Mouse (Mus musculus) embryo, embryonic 9.5 days (tissue): ENCODE results near the gene Adh4.
"Not testable (repeated sequence)": the region's sequence is repeated elsewhere in the genome, so short reads cannot be mapped to it uniquely, and the experiment has no call there.

Experiments
- DNase-seq: peaks from one replicate; pipeline ENCODE4 v3.0.0-alpha.2; 2017; ENCODE audit errors: extremely low spot score

Adh4 gene

DNA sequence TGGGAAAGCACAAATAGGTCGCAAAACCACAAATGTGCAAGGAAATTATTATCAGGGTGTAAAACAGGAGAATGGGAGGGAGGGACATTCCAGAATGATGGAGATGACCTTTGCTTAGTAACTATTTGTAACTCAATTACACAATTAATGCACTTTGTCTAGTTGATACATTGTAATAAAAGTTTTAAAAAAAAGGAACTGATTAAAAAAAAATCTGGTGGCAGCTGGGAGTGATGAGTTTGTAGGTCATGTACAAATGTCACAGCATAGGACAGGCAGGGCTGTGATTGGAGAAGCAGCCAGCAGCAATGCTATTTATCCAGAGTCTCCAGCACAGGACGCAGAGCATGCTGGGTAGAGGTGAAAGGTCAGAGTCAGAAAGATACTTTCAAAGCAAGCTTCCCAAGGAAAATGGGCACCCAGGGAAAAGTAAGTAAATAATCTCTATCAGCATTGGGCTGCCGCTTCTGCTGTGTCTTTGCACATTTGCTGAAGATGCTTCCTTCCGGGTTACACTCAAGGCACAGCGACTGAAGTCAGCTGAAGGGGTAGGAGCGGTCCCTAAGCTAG lies at the start of gene Adh4:
TSS of gene Adh4 (plus strand) at position 346 of the 570 bp plus-strand sequence.
- DNase-seq = no peak

GRCm38 (mm10) chr3:138366181-138366580 lies 49.1 kb upstream of the Adh4 start:
- no peak for DNase-seq

GRCm38 (mm10) chr3:138369546-138369945 lies 45.7 kb upstream of the Adh4 start:
- no peak for DNase-seq

DNA sequence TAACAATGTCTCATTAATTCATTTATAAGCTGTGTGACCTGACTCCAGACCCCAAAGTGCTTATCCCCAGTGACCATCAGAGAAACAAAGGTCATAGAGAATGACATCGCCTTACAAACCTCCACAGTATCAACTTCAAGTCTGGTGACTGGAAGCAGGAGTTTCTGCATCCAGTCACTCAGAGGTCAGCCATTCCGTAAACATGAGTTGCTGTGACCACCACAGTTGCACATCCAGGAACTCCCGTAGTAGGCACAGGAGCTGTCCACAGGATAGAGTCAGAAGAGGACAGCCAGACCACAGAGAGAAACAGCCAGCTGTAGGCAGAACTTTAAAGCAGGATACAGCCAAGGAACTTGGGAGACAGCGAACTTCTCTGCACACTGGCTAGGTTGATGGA lies 45.0 kb upstream of the Adh4 start:
- not testable (repeated sequence) for DNase-seq

- no peak for DNase-seq
Observed at GRCm38 (mm10) chr3:138373920-138374319, 41.3 kb upstream of the Adh4 start.

GRCm38 (mm10) chr3:138375148-138375547 lies 40.1 kb upstream of the Adh4 start:
- DNase-seq = no peak

GRCm38 (mm10) chr3:138381133-138381532 lies 34.1 kb upstream of the Adh4 start:
- peak; percentile 24 for DNase-seq

- DNase-seq = no peak
Observed at GRCm38 (mm10) chr3:138387155-138387554, 28.1 kb upstream of the Adh4 start.

- DNase-seq = no peak
Observed at GRCm38 (mm10) chr3:138404872-138405271, 10.4 kb upstream of the Adh4 start.

DNA sequence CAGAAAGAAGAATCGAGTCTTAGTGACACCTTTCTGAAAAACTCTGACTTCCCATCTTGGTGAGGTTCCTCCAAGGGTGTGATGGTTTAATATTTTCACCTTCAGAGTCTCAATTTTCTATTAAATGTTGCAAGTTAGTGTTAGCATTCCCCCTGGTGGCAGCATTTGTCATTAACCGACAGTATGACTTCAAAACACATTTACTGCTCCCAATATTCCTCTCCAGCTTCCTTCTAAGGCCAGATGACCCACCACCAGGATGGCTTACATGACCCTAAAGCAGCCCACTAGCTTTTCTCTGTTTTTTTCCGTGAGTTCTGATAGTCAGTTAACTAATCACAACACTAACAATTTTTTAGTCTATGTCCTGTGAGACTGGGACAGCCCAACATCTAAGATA lies 9.9 kb upstream of the Adh4 start:
- DNase-seq = peak; percentile 41

DNA sequence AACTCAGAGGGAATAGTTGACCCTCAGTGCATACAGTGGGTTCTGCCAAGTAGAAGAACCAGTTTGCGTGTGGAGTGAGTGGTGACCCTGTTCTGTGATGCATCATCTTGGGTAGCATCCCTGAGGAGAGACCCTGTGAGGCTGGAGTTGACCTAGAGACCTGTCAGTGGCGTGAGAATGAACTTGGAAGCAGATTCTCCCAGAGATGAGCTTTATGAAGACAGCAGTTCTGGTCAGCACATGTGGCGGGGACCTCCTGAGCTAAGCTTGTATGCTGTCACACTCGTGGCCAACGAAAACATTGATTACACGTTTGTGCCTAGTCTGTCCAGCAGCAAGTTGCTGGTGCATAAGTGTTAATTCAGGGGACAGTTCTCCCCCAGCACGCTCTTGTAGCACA lies 9.4 kb upstream of the Adh4 start:
- DNase-seq = no peak

GRCm38 (mm10) chr3:138407920-138408319 lies 7.3 kb upstream of the Adh4 start:
- no peak for DNase-seq

DNA sequence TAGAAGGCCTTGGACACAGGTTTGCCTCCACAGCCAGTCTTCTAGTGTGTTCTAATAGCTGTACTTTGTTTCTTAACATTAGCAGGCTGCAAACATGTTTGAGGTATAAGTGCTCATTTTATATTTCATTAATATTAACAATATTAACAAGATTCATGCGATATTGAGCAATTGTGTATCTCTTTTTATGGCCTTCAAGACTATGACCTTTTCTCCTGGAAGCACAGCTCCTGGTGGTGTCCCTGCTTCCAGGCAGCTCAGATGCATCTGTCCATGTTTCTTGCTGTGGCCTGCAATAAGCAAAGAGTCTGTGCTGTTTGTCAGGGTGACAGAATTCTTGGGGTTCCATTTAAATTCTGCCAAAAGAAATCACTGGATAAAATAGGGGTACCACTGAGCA lies 5.7 kb upstream of the Adh4 start:
- DNase-seq = no peak

DNA sequence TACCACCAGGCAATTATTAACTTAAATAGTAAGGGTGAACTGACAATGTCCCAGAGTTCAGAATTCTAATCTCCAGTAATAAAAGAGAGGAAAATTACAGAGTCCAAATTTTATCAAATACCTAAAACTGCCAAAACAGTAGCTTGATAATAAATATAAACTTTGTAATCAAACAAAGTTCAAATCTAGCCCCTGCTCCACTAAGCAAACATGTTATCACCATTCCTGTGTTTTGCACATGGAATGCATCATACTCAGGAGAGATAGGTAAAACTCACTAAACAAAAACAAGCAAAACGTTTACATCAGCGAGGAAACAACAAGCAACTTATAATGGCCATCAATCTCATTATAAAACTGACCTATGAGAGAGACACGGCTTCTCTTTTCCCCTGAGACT lies 5.1 kb upstream of the Adh4 start:
- DNase-seq = no peak

DNA sequence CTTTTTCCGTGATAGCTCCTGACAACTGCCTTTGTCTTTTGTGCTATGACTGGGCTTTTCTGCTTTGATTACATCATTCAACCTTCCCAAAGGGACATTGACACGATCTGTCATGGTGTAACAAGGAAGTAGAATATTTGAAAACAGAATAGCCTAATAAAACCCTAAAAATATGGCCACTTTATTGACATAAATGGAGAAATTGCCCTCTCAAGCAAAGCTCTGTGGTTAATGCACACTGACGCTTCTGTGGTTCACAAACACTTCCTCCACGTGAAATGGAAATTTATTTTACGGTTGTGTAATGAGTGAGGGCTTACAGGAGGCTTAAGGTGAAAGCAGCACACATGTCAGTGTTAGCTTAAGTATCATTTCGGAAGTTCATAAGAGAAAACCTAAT lies 4.1 kb downstream of the Adh4 start:
- DNase-seq = no peak

DNA sequence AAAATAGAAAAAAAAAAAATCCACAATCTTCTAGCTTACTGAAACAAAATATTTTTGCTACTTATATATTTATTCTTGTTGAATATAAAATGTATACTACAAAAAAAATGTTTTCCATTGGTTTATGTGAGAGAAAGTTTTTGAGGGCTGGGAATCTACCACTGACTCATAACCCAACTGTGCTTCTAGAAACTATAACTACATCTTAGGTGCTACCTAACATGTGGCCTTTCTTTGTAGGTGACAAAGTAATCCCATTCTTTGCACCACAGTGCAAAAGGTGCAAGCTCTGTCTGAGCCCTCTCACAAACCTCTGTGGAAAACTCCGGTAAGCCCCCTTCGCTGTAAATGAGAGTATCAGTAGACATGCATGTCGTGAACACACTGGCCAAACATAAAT lies 5.1 kb downstream of the Adh4 start:
- DNase-seq = no peak

DNA sequence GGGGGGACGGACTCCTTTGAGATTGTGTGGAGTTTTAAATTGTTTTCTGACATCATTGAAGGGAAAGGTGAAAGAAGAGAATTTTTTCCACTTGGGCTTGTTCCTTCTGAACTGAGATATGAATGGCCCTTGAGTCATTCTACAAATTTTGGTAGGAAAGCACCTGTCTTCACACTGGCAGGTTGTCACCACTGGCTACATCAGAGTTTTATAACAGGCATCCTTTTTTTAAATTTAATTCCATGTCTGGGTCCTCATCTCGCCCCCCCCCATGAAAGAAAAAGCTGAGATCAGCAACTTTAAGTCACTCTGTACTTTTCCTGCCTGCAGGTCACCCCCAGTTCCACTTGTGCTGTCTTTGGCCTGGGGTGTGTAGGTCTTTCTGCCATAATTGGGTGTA lies 8.4 kb downstream of the Adh4 start:
- no peak for DNase-seq

DNA sequence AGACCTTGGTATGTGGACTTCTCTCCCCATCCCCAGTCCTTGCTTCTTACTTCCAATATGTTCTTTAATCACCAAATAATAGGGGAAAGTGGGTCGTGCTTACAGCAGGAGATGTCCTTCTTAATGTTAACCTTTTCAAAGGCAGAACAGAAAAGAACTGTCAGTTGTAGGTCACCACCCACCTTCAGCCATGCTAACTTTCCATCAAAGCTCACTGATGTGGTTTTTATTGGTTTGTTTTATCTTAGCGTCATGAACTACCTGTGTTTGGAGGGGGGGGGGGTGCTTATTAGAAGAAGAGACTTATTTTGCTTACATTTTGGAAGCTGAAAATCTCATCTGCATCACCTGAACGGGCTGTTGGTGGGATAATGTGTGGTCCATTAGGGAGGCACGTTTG lies 9.0 kb downstream of the Adh4 start:
- DNase-seq = no peak

DNA sequence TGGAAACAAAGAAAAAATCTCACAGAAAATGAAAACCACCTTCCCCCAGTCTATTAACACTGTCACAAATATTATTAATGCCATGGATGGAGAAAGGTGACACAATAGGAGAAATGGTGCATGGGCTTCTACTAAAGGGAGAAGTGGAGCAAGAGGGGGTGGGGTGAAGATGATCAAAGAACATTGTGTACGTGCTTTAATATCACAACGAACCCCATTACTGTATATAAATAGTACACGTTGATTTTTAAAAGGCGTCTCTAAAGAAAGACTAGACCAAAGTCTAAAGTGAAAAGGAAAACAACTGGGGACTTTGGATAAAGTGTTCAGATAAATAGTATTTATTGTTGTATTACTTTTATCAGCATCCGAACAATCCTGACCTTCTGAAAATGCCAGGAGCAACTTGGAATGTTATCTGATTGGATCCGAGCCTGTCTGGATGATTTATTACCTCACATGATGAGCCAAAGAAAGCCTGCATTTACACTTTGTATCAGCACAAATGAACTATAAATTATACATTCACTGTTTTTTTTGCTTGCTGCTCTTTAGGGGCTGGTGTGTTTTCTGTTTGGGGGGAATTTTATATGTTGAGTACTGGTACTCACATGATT lies 15.2 kb downstream of the Adh4 start:
- DNase-seq = no peak

DNA sequence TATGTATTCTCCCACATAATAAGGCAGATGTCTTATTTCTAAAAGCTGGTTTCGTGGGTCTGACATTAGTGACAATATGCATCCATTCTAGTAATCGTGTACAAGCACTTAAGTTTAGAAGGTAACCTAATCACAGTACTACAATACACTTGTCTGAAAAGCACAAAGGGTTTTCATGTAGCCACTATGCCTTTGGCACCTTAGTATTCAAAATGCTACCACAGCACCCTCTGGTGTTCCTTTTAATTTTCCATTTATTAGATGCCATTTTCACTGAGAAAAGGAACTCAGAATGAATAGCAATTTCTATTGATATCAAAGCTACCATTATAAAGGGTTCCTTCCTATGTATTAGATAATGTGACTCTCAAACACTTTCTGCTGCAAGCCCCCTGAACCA lies 16.6 kb downstream of the Adh4 start:
- peak; percentile 30 for DNase-seq

GRCm38 (mm10) chr3:138438716-138439115 lies 23.4 kb downstream of the Adh4 start:
- no peak for DNase-seq

DNA sequence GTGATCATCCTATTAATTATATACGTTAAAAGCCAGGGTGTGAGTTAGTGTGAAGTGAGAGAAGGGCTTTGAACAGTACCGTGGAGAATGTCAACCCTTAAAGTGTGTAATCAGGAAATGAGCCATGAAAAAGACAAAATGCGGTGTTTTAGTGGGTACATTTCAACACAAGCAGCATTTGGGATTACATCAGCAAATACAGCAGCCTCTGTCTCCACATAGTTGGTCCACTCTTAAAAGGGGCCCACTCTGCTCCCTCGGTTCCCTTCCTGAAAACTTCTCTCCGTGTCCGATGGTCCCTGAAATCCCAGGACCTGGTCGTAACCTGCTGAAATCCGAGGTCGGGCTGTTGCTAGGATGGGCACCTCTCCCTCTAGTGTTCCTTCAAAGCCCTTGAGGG lies 26.9 kb downstream of the Adh4 start:
- DNase-seq = no peak

GRCm38 (mm10) chr3:138442612-138443464 lies 27.6 kb downstream of the Adh4 start, which contains the start of gene Adh5:
Gene Adh5 (plus strand): TSS chr3:138443093.
- peak; percentile 98 for DNase-seq
